8 mouse cellular contexts compared by ENCODE assay signal in genomic region chr4:109406054-109406485, GRCm38 (mm10). TPM values are rescaled to one million over a fixed set of nuclear protein-coding genes. Genes with fewer than 3 reads are reported as not detected.
DNase-seq lines count a peak whose midpoint lies in the region; ATAC-seq and TF ChIP-seq lines count a peak whose summit lies in the region.

No protein-coding gene starts in this region.

- peak; percentile 53 for DNase-seq in layer of hippocampus, adult 11-12 months (ENCODE audit: low spot score)
- no peak for DNase-seq in layer of hippocampus, adult 9-10 months (ENCODE audit: low spot score)
- DNase-seq in embryo, embryonic 10 days (ENCODE audit: low spot score) = peak; percentile 75
- peak; percentile 76 for DNase-seq in gastrocnemius, adult 2 months
- peak; percentile 37 to 70 for DNase-seq in left cerebral cortex, postnatal 25 days (ENCODE audit: low spot score in 2 of 2)
- DNase-seq in right cerebral cortex, postnatal 36 days (ENCODE audit: low spot score in 2 of 2) = peak; percentile 13 to 18

- H3K4me3 ChIP-seq in gastrocnemius, adult 2 months = peak overlapping the region; percentile 81
- peak overlapping the region; percentile 65 for H3K4me3 ChIP-seq in hindbrain, embryonic 15.5 days
- H3K4me3 ChIP-seq in megakaryocyte, embryonic 14.5 days (replicated peaks) = peak overlapping the region; percentile 91

- 8% methylated on average over 3 of the region's 3 CpGs for WGBS in hindbrain, embryonic 15.5 days

- no peaks in the 10 kb centered on the region for H3K36me3 ChIP-seq in hindbrain, embryonic 15.5 days
- H3K36me3 ChIP-seq in megakaryocyte, embryonic 14.5 days (replicated peaks; ENCODE audit: low read length) = no peaks in the 10 kb centered on the region

- peak overlapping the region; percentile 91 for H3K4me2 ChIP-seq in hindbrain, embryonic 15.5 days

- H3K27me3 ChIP-seq in hindbrain, embryonic 15.5 days = no peaks in the 10 kb centered on the region
- peaks cover 55% of the 10 kb centered on the region for H3K27me3 ChIP-seq in megakaryocyte, embryonic 14.5 days (replicated peaks)

- ATAC-seq in hindbrain, embryonic 15.5 days (ENCODE audit: low FRiP score, low read depth) = peak; percentile 61

- peak overlapping the region; percentile 72 for H3K9ac ChIP-seq in hindbrain, embryonic 15.5 days

- H3K4me1 ChIP-seq in hindbrain, embryonic 15.5 days (replicated peaks) = peaks cover 17% of the 10 kb centered on the region
- peaks cover 57% of the 10 kb centered on the region for H3K4me1 ChIP-seq in megakaryocyte, embryonic 14.5 days

- intact Hi-C loops in gastrocnemius, adult 2 months (cut with DNase I) = no loop called here
- intact Hi-C loops in left cerebral cortex, postnatal 25 days (cut with DNase I) = no loop called here

- TF ChIP-seq CTCF in gastrocnemius, adult 2 months (IDR thresholded peaks at IDR 0.05) = no peak

- H3K9me3 ChIP-seq in hindbrain, embryonic 15.5 days = no peaks in the 10 kb centered on the region
- no peaks in the 10 kb centered on the region for H3K9me3 ChIP-seq in megakaryocyte, embryonic 14.5 days

- H3K27ac ChIP-seq in gastrocnemius, adult 2 months = peak overlapping the region; percentile 54
- no peak overlapping the region for H3K27ac ChIP-seq in hindbrain, embryonic 15.5 days (replicated peaks)

RNA-seq across cellular contexts. Expression of gene Ttc39a, which starts 0.4 kb away (rescaled TPM):
- total RNA-seq in gastrocnemius, adult 2 months (2021) = under 1 TPM in 1 of 2 experiments, not detected in 1; 0.15 TPM
- polyA plus RNA-seq in hindbrain, embryonic 15.5 days (2015; fragmentation: Nextera tagmentation; extraction: Ambion mirVana) = 3.2 and 3.9 TPM in 2 replicates
- total RNA-seq in left cerebral cortex, postnatal 25 days (2021) = 1 to 10 TPM; 2.0 to 3.9 TPM
- 0.27 TPM in 1 of 2 replicates, not detected in the other for polyA plus RNA-seq in megakaryocyte, embryonic 14.5 days (2012; ENCODE audit: insufficient read depth, low replicate concordance)
